Mouse (Mus musculus): ENCODE results near the gene Arl4d.

- TF ChIP-seq POLR2A (IDR thresholded peaks at IDR 0.05; ENCODE audit: borderline replicate concordance, control insufficient read depth, low read depth, low read length): no peak
- TF ChIP-seq CTCF (IDR thresholded peaks at IDR 0.05; ENCODE audit: control insufficient read depth, insufficient read depth, low read length): no peak
Measured at GRCm38 (mm10) chr11:101657528-101657885, 7.8 kb upstream of the Arl4d start.

Measured in bone marrow, adult 2 months (tissue).